Mouse (Mus musculus) monocyte, adult 2 months (primary cell): Measurements from ENCODE around the gene Ovch2.

Experiments used
- DNase-seq, 2 experiments: peaks; one replicate each; pipeline ENCODE4 v3.0.0; 2022; ENCODE audit warnings: low spot score in 2 of 2, low read depth in 1 of 2

The Ovch2 gene

DNA sequence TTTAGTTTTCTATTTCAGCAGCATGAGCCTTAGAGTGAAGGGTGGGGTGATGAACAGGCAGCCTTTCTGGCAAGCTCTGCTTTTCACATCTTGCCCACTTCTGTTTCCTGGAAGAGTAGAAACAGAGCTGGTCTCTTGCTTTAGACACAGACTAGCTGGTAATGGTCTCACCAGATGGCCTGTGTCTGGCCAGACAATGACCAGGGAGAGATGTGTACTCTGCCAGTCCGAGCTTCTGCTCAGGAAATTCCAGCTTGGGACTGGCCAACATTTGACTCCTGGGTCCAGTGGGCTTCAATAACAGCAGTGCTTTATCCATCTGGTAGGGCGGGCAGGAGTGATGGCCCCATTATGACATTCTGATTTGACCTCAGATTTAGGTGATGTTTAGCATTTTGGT lies 55.9 kb downstream of the Ovch2 start:
- no peak for DNase-seq

DNA sequence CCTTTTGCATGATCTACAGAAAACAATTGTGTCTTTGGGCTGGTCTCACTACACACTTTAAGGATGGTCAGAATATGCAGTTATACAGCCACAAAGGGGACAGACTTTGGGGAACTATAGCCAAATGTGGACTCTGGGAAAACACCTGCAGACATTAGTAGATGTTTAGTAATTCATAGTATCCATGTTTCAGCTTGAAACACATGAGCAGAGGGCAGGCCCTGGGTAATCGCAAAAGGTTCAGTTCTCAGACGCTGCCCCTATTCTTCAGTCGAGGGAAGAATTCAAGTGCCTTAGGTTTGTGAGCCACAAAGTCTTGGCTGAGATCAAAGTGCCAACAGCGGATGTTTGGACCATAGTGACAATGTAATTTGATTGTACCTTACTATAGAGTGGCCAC lies 56.6 kb downstream of the Ovch2 start:
- no peak for DNase-seq

- no peak for DNase-seq
Observed at GRCm38 (mm10) chr7:107742963-107743465, 58.0 kb downstream of the Ovch2 start.

- DNase-seq, result no peak
Observed at GRCm38 (mm10) chr7:107738726-107739125, 62.3 kb downstream of the Ovch2 start.

DNA sequence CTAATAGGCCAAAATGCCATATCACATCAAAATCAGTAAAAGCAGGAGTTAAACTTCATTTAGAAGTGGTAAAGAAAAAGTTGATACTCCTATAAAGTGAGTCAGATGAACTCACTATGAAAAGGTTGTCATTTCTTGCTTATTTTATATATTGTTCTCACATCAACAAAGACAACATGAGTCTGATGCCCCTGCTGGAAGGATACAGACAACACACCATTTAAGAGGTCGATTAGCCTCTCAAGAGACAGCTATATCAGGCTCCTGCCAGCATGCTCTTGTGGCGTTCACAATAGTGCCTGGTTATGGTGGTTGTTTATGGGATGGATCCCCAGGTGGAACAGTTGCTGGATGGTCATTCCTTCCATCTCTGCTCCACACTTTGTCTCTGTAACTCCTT lies 67.8 kb downstream of the Ovch2 start:
- no peak for DNase-seq
